Mouse (Mus musculus) ES-E14 (cell line): ENCODE measurements at regions not wholly inside any gene's neighbourhood (a gene's known extent, or its start where the extent isn't known, plus 50 kb on each side); places are given as distances from the start of the nearest gene placed in this dataset.

Source experiments
- MAFK ChIP-seq: IDR thresholded peaks from 2 replicates; pipeline ENCODE4 v1.6.1; 2014; ENCODE audit warnings: mild to moderate bottlenecking, low read depth, low read length, inconsistent platforms; ENCODE audit not compliant: insufficient read depth
- ZC3H11A ChIP-seq: IDR thresholded peaks from 2 replicates; pipeline ENCODE4 v1.6.1; 2012; ENCODE audit warnings: low read depth, mild to moderate bottlenecking, inconsistent platforms, low read length, borderline replicate concordance

- TF ChIP-seq ZC3H11A (no peak), MAFK (no peak)
These were observed 517.3 kb upstream of the Celf2 start for GRCm38 (mm10) chr2:8026648-8027047.
